Mouse (Mus musculus) left cerebral cortex, postnatal 36 days (tissue): ENCODE data around the gene Anxa5. TPM values are rescaled to one million over a fixed set of nuclear protein-coding genes. Genes with fewer than 3 reads are reported as not detected.

Experiments
- DNase-seq, 2 experiments: peaks; one replicate each; pipeline ENCODE4 v3.0.0; 2021 to 2022; ENCODE audit warnings: low spot score in 2 of 2, mixed read lengths in 1 of 2
- intact Hi-C: fragments of 180-260 bp; cut with DNase I; formaldehyde crosslinking; loops from one replicate; pipeline ENCODE4 v1.15.1; 2025
- total RNA-seq, 2 experiments: library from RNA; stranded (reverse); gene quantifications; 2 replicates each; pipeline ENCODE4 v1.2.3; 2021

The Anxa5 gene
- total RNA-seq, 2 experiments from 2014 or later, result 64.2 to 67.8 TPM

DNA sequence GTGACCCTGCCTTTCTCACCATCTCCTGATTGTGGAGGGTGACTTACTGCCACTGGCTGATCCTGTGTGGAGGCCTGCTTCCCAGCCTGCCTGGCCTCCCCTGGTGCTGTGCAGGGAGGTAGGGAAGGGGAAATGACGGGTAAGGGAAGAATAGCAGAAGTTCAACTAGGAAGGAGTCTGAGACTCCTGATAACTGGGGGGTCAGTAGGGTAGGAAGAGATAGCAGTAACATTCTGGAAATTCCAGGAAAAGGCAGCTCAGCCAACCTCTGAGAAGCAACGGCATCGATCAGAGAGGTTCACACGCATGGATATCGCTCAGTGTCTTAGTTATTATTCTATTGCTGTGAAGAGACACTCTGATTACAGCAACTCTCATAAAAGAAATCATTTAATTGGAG is 15.8 kb upstream of the Anxa5 start:
- intact Hi-C loops, result no loop called here
- DNase-seq, result no peak

DNA sequence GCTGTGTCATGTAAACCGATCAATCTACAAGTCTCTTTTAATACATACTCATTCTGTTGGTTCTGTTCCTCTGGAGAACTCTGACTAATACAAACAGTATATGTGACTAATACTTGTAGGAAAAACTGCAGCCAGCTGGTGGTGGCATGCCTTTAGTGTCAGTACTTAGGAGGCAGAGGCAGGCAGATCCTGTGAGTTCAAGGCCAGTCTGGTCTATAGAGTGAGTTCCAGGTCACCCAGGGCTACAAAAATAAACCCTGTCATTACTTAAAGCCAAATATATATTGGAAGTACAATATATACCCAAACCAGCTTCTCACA is 13.9 kb upstream of the Anxa5 start:
- intact Hi-C loops, result no loop called here
- DNase-seq, result no peak

DNA sequence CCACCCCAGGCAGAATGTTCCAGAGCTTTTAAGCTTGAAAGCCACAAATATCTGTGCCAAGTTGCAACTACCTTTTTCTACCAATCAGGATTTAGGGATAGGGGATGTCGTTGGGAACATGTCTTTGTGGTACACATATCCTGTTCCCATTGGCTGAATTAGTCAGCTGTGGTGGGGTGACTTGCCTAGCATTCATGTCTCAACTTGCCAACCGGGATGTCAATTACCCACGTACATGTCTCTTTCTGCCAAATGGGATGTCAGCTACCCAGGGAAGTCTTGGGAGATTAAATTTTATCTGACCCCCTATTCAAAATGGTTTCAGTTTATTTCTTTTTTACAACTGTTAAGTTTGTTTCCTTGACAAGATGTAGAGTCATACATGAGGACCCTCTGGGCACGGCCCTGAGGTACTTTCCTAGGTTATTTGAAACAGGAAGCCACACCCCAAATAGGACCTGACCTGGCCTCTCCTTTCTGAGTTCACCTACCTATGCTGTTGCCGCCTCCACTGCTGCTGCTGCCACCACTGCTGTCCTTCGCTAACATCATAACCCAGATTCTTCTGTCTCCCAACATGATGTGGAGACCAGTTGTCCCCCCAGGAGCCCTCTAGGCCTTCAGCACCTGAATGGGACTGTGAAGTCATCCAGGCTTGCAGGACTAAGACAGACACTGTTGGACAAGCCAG is 13.3 kb upstream of the Anxa5 start:
- DNase-seq, result no peak
- intact Hi-C loops, result no loop called here

DNA sequence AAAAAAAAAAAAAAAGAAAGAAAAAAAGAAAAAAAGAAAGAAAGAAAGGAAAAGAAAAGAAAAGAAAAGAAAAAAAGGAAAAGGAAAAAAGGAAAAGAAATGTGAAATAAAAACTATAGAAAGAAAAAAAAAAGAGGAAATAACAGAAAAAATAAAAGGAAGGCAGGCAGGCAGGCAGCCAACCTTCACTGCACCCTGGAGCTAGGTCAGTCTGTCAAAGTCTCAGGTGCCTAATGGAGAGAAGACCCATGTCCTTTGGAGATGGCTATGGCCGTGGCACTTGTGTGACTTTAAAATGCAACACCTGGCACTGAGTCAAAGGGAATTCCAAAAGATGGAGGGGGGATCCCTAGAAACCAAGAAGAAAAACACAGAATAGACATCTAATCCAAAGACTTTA is 12.7 kb upstream of the Anxa5 start:
- DNase-seq, result no peak
- intact Hi-C loops, result no loop called here

DNA sequence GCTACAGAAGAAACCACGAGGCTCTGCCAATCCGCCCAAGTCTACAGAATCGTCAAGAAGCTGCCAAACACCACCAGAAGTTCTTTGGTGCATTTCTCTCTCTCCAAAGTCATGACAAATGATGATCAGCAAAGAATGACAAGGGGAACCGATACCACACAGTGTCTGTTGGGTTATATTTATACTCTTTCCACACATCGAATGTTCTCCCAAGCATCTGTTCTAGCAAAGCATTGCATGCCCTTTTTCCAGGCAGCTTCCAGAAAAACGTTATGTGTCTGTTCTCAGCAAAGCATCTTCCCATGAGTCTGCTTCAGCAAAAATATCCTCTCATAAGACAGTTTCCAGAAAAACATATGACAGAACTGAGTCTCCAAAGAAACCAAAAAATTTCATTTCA is 11.2 kb upstream of the Anxa5 start:
- no peak for DNase-seq
- intact Hi-C loops, result no loop called here

DNA sequence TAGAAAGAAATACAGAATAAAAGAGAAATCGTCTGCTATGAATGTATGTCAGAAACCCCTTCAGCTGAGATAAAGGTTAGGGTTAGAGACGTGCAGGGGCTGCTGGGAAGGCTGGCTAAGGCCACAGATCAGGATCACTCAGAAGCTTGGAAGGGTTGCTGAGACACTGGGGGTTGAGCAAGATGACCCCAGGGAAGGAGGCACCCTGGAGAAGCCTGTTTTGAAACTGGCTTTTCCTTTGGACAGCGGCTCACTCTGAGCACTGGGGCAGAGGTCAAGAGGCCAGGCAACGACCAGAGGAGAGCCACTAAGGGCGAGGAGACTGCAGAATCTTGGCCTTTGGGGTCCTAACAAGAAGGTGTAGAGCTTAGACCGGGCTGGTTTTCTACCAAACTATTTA is 10.5 kb upstream of the Anxa5 start:
- no peak for DNase-seq
- intact Hi-C loops, result no loop called here

DNA sequence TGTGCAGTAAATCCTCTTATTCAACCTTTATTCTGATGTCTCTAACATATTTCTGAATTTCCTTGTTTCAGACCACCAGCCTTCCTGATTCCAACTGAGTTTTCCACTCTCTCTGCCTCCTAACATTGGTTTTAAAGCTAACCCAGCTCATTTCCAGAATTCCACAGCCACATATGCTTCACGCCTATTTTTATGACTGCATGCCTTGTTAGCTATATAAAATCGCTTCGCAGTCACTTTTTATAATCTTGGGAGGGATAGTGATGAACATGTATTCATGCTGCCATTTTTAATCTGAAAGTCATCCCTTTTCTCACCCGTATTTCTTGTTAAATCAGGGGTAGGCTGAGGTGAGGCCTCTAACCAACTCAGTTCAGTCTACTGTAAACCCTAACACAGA is 8.6 kb upstream of the Anxa5 start:
- intact Hi-C loops, result no loop called here
- DNase-seq, result no peak

DNA sequence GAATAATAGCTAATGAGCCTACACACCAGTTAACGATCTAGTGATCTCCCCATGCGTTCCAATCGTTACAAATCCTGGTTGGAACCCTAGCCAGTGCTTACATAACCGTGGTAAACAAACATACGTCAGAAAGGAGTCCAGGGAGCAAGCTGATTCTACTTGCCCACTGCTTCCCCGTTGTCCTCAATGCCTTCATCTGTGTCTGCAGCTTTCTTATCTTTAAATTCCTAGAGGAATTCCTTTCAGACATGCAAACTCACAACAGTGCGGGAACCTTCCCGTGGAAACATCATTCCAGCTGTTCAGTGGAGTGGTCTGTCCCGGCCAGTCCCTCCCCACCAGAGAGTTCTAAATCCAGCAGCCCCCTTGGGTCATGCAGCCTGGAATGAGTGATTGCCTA is 7.2 kb upstream of the Anxa5 start:
- intact Hi-C loops, result no loop called here
- no peak for DNase-seq

DNA sequence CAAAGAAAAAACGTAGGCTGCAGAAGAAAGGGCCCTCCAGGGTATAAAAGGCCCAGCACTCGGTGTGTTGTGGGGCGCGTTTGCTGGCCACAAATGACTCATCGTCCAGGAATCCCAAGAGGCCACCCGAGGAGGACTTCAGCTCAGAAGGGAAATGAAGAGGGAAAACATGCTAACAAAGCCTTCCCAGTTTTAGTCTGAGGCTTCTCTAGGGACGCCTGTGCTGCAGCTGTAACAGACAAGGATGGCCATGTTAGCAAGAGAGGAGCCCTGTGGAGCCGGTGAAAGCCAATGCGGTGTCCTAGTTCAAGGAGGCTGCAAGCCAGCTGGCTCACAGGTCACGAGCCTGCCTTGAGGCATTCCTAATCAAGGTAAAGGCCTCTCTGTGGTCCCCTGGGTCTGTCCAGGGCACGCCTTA is 6.1 kb upstream of the Anxa5 start:
- DNase-seq, result peak; percentile 25 to 30
- intact Hi-C loops, result no loop called here

DNA sequence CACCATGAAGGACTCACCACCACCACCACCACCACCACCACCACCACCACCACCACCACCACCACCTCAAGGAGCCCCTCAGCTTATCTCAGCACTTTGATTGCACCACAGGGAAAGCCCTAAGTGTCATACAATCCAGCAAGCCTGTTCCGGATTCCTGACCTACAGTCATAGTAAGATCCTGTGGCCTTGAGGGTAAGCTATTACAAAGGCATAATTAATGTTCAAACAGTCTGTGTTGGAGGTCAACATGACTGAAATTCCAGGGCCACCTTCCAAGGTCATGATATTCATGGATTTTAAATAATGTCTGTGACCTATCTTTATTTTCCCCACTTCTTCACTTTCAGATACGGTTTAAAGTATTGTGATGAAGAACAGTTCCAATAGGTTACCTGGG is 4.8 kb upstream of the Anxa5 start:
- DNase-seq, result no peak
- intact Hi-C loops, result no loop called here

DNA sequence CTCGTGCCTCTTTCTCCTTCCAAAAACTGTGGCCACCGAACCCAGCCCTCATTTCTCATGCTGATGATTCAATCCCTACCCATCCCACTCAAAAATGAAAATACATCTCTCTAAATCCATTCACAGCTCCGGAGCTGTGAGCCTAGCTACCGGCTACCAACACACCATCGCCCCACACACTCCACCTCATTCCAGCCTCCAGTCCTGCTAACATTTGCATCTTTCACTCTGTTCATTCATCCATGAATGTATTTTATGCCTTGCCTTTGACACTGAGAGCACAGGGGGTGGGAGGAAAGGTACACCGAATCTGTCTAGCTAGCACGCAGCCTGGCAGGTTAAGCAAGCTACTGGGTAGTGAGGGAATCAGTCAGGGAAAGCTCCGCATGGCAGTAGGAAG is 3.1 kb upstream of the Anxa5 start:
- DNase-seq, result peak; percentile 43 to 61
- intact Hi-C loops, result no loop called here

DNA sequence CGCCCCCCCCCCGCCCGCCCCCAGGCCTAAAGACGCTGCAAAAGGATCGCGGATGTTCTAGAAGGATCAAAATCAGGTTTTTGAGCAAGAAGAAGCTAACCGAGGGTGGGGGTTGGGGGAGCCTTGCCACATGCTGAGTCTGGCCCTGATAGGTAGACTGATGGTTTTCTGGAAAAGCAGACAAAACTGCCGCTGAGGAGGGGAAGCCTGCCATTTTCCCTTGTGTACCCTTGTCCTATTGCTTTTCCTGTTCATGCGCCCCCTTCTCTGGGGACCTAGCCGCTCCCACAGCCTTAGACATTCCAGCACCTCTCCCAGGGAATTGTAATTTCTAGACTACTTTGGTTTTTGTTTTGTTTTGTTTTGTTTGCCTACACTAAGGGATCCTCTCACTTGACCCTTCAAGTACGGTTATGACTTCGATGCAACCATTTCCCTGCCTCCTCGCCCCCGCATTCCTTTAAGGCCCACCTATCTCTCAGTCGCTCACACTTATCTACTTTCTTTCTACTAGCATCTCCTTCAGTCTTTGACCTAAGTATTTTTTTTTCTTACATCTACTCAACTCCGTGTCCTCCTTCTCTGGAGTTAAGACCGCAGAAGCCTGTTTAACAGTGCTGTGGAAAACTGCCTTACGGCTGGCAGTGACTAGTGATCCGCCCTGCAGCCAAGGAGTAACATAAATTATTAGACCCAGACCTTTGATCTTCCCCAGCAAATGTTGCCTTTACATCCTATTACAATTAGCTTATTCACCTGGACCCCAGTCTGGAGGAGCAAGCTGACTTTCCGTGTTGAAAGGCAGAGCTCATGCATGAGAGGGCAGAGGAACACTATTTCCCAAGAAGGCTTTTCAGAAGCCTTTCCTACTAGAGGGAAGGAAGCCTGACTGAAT is 814 bp upstream of the Anxa5 start:
- intact Hi-C loops, result no loop called here

DNA sequence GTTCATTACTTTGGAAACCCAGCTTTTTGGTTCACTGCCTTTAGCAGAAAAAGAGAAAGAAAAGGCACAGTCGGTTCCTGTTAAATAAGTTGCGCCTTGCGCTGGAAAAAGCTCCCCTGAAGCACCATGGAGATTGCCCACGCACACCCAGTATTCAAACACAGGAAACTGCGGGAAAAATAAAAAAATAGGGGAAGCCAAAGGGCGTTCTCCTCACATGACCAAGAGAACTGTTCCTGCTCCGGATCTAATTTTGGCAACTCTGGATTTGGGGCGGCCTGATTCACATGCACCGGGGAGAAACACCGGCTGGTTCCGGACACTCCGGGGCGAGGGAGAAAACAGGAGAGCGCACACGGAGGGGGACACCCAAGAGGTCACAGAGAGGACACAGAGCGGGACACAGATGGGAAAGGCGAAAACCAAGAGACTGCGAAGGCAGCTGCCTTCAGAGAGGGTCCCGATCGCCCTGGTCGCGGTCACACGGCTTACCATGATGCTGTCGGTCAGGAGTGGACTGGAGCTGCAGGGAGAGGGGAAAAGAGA is 683 bp downstream of the Anxa5 start:
- peak; percentile 60 to 65 for DNase-seq
- intact Hi-C loops, result no loop called here

More for the DNA sequence above, 814 bp upstream of the Anxa5 start:
- no peak for DNase-seq

DNA sequence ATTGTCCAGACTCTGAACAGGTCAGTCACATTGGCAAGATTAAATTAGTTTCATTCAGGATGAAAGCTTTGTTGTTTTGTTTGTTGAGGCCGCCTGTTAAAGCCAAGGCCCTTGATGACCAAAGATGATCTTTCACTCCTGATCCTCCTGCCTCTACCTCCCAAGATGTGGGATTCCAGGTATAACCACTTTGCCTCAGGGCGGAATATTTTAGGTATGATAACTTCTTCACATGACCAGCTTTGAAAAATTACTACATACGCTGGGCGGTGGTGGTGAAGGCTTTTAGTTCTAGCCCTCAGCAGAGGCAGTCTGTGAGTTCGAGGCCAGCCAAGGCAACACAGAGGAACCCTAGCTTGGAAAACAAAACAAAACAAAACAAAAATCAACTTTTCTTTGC is 1.3 kb downstream of the Anxa5 start:
- intact Hi-C loops, result no loop called here

DNA sequence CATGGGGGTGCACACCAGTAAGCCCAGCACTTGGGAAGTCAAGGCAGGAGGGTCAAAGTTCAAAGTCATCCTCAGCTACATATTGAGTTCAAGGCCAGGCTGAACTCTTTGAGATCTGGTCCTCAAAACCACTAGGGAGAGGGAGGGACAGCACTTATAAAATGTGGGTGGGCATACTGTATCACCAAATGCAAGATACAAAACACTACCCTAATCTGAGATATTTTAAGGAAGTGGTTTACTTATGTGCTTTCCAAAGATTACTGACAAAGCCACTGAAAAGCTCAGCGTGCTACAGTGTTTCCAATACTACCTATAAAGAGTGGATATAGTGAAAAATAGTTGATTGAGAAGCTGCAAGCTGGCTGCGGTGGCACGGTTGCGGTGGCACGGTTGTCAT is 2.5 kb downstream of the Anxa5 start:
- DNase-seq, result no peak
- intact Hi-C loops, result no loop called here

More for the DNA sequence above, 1.3 kb downstream of the Anxa5 start:
- no peak for DNase-seq

DNA sequence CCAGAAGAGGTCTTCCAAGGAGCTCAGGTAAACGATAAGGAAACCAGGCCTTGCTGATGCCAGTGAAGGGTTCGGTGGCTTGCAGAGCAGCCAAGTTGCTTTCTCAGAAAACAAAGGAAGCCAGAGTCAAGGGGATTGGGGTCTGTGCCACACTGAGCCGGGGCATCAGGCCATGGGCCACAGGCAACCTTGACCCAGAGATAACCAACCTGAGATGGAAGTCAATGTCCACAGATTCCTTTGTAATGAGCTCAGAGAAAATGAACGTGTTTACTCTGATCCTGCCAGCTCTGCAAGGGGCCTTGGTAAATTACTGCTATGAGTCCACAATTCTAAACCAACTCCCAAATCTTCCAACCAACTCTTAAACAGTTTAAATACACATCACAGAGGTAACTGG is 3.8 kb downstream of the Anxa5 start:
- intact Hi-C loops, result no loop called here
- DNase-seq, result no peak

DNA sequence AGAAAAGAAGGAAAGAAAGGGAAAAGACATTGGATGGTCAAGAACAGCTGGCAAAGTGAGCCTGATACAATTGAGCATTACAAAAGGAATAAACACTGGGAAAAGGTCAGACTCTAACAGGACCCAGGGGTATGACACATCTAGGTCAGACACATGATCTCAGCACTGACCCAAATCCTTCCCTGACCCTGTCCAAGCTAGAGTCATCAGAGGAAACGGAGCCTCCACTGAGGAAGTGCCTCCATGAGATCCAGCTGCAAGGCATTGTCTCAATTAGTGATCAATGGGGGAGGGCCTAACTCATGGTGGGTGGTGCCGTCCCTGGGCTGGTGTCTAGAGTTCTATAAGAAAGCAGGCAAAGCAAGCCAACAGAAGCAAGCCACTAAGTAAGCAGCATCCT is 6.8 kb downstream of the Anxa5 start:
- DNase-seq, result no peak
- intact Hi-C loops, result no loop called here

DNA sequence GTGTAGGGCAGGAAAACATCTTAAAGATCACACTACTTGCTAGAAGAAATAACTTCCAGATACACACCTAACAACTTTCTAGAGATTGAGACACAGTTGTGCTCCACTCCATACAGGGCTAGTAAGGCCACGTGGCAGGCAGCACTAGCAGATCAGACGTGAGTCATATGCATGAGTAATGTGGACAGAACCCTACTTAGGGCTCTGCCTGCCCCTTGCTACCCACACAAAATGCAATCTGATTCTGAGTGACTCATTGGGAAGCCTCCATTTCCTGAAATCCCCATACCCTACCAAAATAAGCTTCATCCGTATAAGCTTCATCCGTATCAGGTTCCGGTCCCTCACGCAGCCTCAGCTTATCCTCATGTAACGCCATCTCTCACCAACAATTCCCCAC is 8.1 kb downstream of the Anxa5 start:
- peak in 1 of 2 experiments; percentile 32 for DNase-seq
- intact Hi-C loops, result no loop called here

DNA sequence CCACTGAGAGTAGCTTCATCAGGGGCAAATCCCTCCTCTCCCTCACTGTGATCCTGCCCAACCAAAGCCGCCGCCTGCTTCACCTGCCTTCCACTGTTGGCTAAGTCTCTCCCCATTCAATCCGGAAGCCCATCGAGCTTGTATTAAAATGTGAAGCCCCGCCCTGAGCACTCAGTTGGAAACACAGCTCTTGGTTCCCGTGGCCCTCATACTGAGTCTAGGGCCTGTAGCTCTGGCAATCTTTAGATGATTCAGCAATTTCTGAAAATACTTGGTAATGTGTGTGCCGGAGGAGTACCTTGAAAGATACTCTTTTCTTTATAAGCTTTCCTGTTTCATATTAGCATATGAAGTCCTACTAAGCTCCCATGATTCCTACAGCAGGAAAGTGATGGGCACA is 10.2 kb downstream of the Anxa5 start:
- intact Hi-C loops, result no loop called here
- DNase-seq, result no peak

DNA sequence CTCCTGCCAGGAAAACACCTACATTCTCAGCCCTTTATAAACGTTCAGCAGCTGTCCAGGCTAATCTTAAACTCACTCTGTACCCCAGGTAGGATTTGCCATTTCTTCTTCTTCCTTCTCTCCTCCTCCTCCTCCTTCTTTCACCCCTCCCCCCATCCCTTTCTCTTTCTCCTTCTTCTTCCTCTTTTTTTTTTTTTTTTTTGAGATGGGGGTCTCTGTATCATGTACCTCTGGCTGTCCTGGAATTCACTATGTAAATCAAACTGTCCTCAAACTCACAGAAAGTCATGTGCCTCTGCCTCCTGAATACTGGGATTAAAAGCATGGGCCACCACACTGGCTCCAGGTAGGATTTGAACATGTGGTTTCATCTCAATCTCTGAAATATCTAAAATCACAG is 13.3 kb downstream of the Anxa5 start:
- no peak for DNase-seq
- intact Hi-C loops, result no loop called here

DNA sequence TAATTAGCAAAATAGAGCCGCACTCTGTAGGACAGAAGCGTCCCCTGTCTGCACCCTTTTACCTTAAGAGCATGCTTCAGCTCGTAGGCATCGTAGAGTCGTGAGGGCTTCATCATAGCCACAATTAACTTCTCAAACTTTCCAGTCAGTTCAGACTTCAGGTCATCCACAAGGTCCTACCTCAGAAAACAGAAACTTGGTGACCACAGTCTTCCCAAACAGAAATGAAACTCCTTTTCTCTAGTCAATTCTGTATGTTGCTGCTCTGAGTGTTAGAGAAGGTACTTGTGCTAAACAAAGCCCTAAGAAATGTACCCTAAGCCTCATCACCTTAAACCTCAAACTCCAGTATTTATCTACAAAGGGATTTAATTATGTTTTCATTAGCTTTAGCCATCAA is 13.9 kb downstream of the Anxa5 start:
- DNase-seq, result no peak
- intact Hi-C loops, result no loop called here
